Mouse (Mus musculus) myocyte (in vitro differentiated cells): ENCODE results near the gene Usp37.

ENCODE experiments used
- CEBPB ChIP-seq: IDR thresholded peaks from 2 replicates; pipeline ENCODE4 v1.6.1; 2011; ENCODE audit warnings: mild to moderate bottlenecking, moderate library complexity; ENCODE audit not compliant: poor library complexity, insufficient read depth, severe bottlenecking
- E2F4 ChIP-seq: IDR thresholded peaks from one replicate; pipeline ENCODE4 v1.6.1; 2011; ENCODE audit warnings: mild to moderate bottlenecking, control low read depth, moderate library complexity; ENCODE audit not compliant: insufficient read depth
- MAX ChIP-seq: IDR thresholded peaks from one replicate; pipeline ENCODE4 v1.6.1; 2011; ENCODE audit warnings: low read depth, mild to moderate bottlenecking, control low read depth
- MYOD1 ChIP-seq, 3 experiments: IDR thresholded peaks; one replicate each; pipeline ENCODE4 v1.6.1; 2011; ENCODE audit warnings: control low read depth in 2 of 3, low read depth in 2 of 3, mild to moderate bottlenecking in 2 of 3, moderate library complexity in 1 of 3; ENCODE audit not compliant: insufficient read length in 2 of 3, control insufficient read depth in 1 of 3
- MYOG ChIP-seq, 3 experiments: IDR thresholded peaks; one replicate each; pipeline ENCODE4 v1.6.1; 2011; ENCODE audit warnings: control low read depth in 2 of 3, low read depth in 2 of 3, mild to moderate bottlenecking in 2 of 3; ENCODE audit not compliant: insufficient read length in 2 of 3, control insufficient read depth in 1 of 3, insufficient read depth in 1 of 3
- POLR2A ChIP-seq: IDR thresholded peaks from one replicate; pipeline ENCODE4 v1.6.1; 2011; ENCODE audit warnings: low read depth, mild to moderate bottlenecking, control low read depth, moderate library complexity; ENCODE audit not compliant: insufficient read length
- POLR2AphosphoS2 ChIP-seq: IDR thresholded peaks from one replicate; pipeline ENCODE4 v1.6.1; 2011; ENCODE audit warnings: low read depth, control low read depth; ENCODE audit not compliant: insufficient read length
- REST ChIP-seq: IDR thresholded peaks from one replicate; pipeline ENCODE4 v1.6.1; 2011; ENCODE audit warnings: mild to moderate bottlenecking, control low read depth, moderate library complexity; ENCODE audit not compliant: insufficient read depth, insufficient read length
- SRF ChIP-seq: IDR thresholded peaks from one replicate; pipeline ENCODE4 v1.6.1; 2011; ENCODE audit warnings: low read depth; ENCODE audit not compliant: control insufficient read depth, insufficient read length
- TCF12 ChIP-seq: IDR thresholded peaks from one replicate; pipeline ENCODE4 v1.6.1; 2011; ENCODE audit warnings: mild to moderate bottlenecking, control low read depth; ENCODE audit not compliant: poor library complexity, insufficient read depth, severe bottlenecking
- TCF3 ChIP-seq: IDR thresholded peaks from one replicate; pipeline ENCODE4 v1.6.1; 2011; ENCODE audit warnings: low read depth, control low read depth; ENCODE audit not compliant: insufficient read length
- USF1 ChIP-seq: IDR thresholded peaks from one replicate; pipeline ENCODE4 v1.6.1; 2011; ENCODE audit warnings: low read depth, mild to moderate bottlenecking, control low read depth, moderate library complexity

DNA sequence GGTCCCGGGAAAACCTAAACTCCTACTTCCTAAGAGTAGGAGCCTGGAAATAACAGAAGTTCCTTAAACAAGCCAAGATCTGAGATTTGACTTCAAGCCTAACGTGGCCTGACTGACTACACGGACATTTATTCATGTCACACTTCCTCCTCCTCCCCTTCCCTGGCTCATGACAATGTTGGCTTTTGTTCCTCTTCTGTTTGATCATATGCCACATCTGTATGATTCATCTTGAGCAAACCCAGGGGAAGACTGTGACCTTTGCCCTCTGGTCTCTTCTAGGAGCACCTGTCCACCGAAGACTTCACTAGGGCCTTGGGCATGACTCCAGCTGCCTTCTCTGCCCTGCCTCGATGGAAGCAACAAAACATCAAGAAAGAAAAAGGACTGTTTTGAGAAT lies 109.5 kb downstream of the Usp37 start:
- no peak for TF ChIP-seq SRF
- no peak for TF ChIP-seq USF1
- TF ChIP-seq POLR2A: no peak
- TF ChIP-seq CEBPB: no peak
- no peak for TF ChIP-seq TCF12
- TF ChIP-seq E2F4: no peak
- no peak for TF ChIP-seq MYOG (IDR thresholded peaks at IDR 0.05; ENCODE audit: control insufficient read depth in 1 of 3, insufficient read depth in 1 of 3, insufficient read length in 2 of 3, low read depth in 2 of 3)
- TF ChIP-seq TCF3: no peak
- TF ChIP-seq MYOD1 (IDR thresholded peaks at IDR 0.05; ENCODE audit: control insufficient read depth in 1 of 3, insufficient read length in 2 of 3, low read depth in 2 of 3): no peak
- TF ChIP-seq POLR2AphosphoS2: no peak
- TF ChIP-seq MAX: no peak
- no peak for TF ChIP-seq REST
